35 mouse cellular contexts compared by ENCODE assay signal in the genomic region with DNA sequence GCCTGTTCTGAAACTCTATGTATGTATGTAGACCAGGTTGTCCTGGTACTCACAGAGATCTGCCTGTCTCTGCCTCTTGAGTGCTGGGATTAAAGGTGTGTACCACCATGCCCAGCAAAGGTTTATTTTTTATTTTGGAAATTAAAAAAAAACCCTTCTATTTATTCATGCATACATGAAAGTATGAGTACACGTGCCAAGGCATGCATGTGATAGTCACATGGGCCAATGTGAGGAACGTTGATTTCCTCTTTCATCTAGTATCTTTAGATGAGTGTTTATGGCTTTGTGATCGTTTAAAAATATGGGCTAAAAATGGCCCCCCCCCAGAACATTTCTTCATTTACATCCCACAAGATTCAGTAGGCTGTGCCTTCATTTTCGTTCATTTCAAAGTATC.
"Had no signal": no experiment of that assay in that cellular context is flagged by ENCODE, and none has a peak within 500 bp of the region (broad histone marks: within the 10 kb centered on the region; RNA-seq: fewer than 3 reads in every experiment).

No protein-coding gene starts in this region.

- ATAC-seq: hindbrain, embryonic 16.5 days; hindbrain, postnatal 0 days; inflammation-experienced regulatory T-cells, adult 6 months; intestine, embryonic 15.5 days; intestine, embryonic 16.5 days; intestine, postnatal 0 days had no signal

- H3K27me3 ChIP-seq: heart, embryonic 12.5 days; heart, embryonic 15.5 days; hindbrain, embryonic 12.5 days; hindbrain, embryonic 13.5 days; hindbrain, embryonic 15.5 days; intestine, embryonic 15.5 days had no signal

- H3K9me3 ChIP-seq: heart, embryonic 12.5 days; heart, embryonic 13.5 days; heart, embryonic 15.5 days; hindbrain, embryonic 10.5 days; hindbrain, embryonic 12.5 days; hindbrain, embryonic 13.5 days; hindbrain, embryonic 15.5 days; intestine, embryonic 15.5 days; kidney, embryonic 15.5 days had no signal

- H3K9ac ChIP-seq: heart, embryonic 12.5 days; heart, embryonic 13.5 days; heart, embryonic 15.5 days; hindbrain, embryonic 12.5 days; hindbrain, embryonic 13.5 days; hindbrain, embryonic 14.5 days; hindbrain, embryonic 15.5 days; intestine, embryonic 15.5 days; kidney, embryonic 15.5 days had no signal

- H3K4me2 ChIP-seq: heart, embryonic 11.5 days; heart, embryonic 12.5 days; heart, embryonic 13.5 days; heart, embryonic 15.5 days; hindbrain, embryonic 12.5 days; hindbrain, embryonic 13.5 days; hindbrain, embryonic 14.5 days; hindbrain, embryonic 15.5 days; intestine, embryonic 15.5 days; kidney, embryonic 15.5 days had no signal

- DNase-seq: heart, postnatal 10 days; heart, postnatal 14 days; heart, postnatal 36 days; heart, postnatal 4 days; kidney, adult 11 months; kidney, adult 18-20 months; kidney, adult 2 months; kidney, adult 8-10 months; kidney, adult 9 months; kidney, postnatal 10 days; kidney, postnatal 14 days; kidney, postnatal 25 days; kidney, postnatal 36 days; kidney, postnatal 4 days; layer of hippocampus, adult 9-11 months; layer of hippocampus, postnatal 36 days had no signal

- H3K36me3 ChIP-seq: heart, embryonic 12.5 days; heart, embryonic 13.5 days; heart, embryonic 15.5 days; hindbrain, embryonic 10.5 days; hindbrain, embryonic 12.5 days; hindbrain, embryonic 13.5 days; hindbrain, embryonic 15.5 days; intestine, embryonic 15.5 days; kidney, embryonic 15.5 days had no signal

- H3K4me3 ChIP-seq: heart, embryonic 12.5 days; heart, embryonic 13.5 days; heart, embryonic 15.5 days; hindbrain, embryonic 10.5 days; hindbrain, embryonic 12.5 days; hindbrain, embryonic 13.5 days; hindbrain, embryonic 15.5 days; intestine, embryonic 15.5 days; kidney, embryonic 15.5 days; layer of hippocampus, adult 2 months; left cerebral cortex, adult 2 months had no signal

- H3K27ac ChIP-seq: heart, embryonic 13.5 days; heart, embryonic 15.5 days; hindbrain, embryonic 10.5 days; hindbrain, embryonic 12.5 days; hindbrain, embryonic 13.5 days; hindbrain, embryonic 14.5 days; hindbrain, embryonic 15.5 days; hindbrain, postnatal 0 days; intestine, embryonic 15.5 days; kidney, embryonic 15.5 days; kidney, postnatal 0 days; layer of hippocampus, adult 2 months; left cerebral cortex, adult 2 months had no signal

- H3K4me1 ChIP-seq: heart, embryonic 12.5 days; heart, embryonic 13.5 days; heart, embryonic 15.5 days; hindbrain, embryonic 10.5 days; hindbrain, embryonic 12.5 days; hindbrain, embryonic 13.5 days; hindbrain, embryonic 15.5 days; intestine, embryonic 15.5 days; kidney, embryonic 15.5 days had no signal
